Mouse (Mus musculus) heart, postnatal 25 days (tissue): ENCODE measurements around the gene Dchs1. TPM values are rescaled to one million over a fixed set of nuclear protein-coding genes. Genes with fewer than 3 reads are reported as not detected.
A peak's percentile ranks its signal among the peaks of the same experiment; 100 is the strongest.
"Not testable (repeated sequence)": the region's sequence is repeated elsewhere in the genome, so short reads cannot be mapped to it uniquely, and the experiment has no call there.

Experiments
- DNase-seq: peaks from one replicate; pipeline ENCODE4 v3.0.0; 2022; ENCODE audit warnings: low spot score
- intact Hi-C: fragments of 180-260 bp; cut with DNase I; formaldehyde crosslinking; loops from one replicate; pipeline ENCODE4 v1.15.1; 2025
- total RNA-seq, 2 experiments: library from RNA; stranded (reverse); gene quantifications; 2 replicates each; pipeline ENCODE4 v1.2.3; 2021

The Dchs1 gene
- total RNA-seq, 2 experiments from 2014 or later: 9.1 to 10.6 TPM

- peak; percentile 80 for DNase-seq
- intact Hi-C loops: loop anchor here (2.0 kb wide), 1 partner anchor 15 kb away; the partner anchor contains the start of genes Ilk and Rrp8
These were observed 35.7 kb downstream of the Dchs1 start, which contains the start of gene Tpp1 for GRCm38 (mm10) chr7:105751491-105752433. Gene Tpp1 (minus strand): TSS chr7:105752235.

DNA sequence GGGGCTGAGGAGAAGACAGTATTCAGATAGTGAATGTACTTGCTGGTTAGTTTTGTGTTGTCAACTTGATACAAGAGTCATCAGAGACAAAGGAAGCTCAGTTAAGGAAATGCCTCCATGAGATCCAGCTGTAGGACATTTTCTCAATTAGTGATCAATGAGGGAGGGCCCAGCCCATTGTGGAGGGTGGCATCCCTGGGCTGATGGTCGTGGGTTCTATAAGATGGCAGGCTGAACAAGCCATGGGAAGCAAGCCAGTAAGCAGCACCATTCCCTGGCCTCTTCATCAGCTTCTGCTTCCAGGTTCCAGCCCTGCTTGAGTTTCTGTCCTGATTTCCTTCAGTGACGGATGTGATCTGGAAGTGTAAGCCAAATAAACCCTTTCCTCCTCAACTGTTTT lies 39.7 kb downstream of the Dchs1 start:
- intact Hi-C loops: loop anchor here (10.0 kb wide), 1 partner anchor 47 kb away; no protein-coding TSS in a partner anchor
- DNase-seq: no peak

- DNase-seq: peak; percentile 77
- intact Hi-C loops: loop anchor here (10.0 kb wide), 1 partner anchor 51 kb away; no protein-coding TSS in a partner anchor
These were observed 43.4 kb downstream of the Dchs1 start, which contains the start of gene Taf10 for GRCm38 (mm10) chr7:105743926-105744590. Gene Taf10 (minus strand): TSS chr7:105744361.

DNA sequence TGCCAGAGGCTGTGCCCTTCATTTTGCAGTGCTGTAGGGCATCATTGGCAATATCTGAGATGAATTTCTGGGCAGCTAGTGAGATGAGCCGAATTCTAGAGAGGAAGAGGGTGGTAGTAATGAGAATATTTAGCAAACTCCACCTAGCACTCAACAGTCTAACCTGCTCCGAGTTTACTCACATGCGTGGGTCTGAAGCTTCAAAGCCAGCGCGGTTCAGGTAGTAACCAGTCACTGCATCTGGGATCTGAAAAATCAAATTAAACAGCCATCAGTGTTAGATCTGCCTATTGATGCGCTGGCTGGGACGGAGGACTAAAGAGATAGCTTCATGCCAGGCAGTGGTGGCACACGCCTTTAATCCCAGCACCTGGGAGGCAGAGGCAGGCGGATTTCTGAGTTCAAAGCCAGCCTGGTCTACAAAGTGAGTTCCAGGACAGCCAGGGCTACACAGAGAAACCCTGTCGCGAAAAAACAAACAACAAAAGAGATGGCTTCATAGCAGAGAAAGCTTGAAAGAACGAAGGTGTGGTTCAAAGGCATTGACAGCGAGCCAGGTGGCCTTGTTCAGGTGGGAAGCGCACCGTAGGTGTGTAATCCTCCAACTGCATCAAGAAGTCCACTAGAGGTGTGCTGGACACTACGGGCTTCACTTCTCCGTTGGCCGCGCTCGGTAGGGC lies 44.1 kb downstream of the Dchs1 start:
- not testable (repeated sequence) for DNase-seq
- intact Hi-C loops: loop anchor here (10.0 kb wide), 1 partner anchor 51 kb away; no protein-coding TSS in a partner anchor

DNA sequence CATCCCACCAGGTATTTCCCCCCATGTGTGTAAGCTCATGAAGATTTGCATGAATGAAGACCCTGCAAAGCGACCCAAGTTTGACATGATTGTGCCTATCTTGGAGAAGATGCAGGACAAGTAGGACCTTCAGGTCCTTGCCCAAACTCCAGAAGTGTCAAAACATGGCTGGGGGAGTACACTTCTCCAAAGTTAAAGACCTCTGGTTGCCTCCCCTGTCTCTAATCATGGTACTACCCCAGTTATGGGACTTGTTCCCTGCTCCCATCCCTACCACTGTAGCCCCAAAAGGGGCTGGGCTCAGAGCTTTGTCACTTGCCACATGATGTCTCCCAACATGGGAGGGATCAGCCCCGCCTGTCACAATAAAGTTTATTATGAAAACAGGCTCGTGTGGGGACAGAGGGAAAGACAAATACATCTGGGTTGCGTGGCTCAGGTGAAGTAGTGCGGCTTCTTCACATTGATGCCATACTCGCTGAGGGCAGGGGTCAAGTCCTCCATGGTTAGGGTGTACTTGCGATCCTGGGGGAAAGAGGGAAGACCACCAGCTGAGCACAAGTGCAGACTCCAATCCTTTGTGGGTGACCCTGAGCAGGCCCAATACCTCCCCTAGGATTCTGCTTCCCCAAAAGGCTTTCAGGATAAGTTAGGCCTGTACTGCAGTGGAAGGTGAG lies 44.8 kb downstream of the Dchs1 start:
- intact Hi-C loops: loop anchor here (10.0 kb wide), 1 partner anchor 52 kb away; no protein-coding TSS in a partner anchor
- not testable (repeated sequence) for DNase-seq

- no peak for DNase-seq
- intact Hi-C loops: loop anchor here (10.0 kb wide), 1 partner anchor 53 kb away; no protein-coding TSS in a partner anchor
These were observed 45.5 kb downstream of the Dchs1 start for GRCm38 (mm10) chr7:105741978-105742377.

GRCm38 (mm10) chr7:105740851-105741250 lies 46.6 kb downstream of the Dchs1 start:
- intact Hi-C loops: loop anchor here (10.0 kb wide), 1 partner anchor 54 kb away; no protein-coding TSS in a partner anchor
- no peak for DNase-seq

- no peak for DNase-seq
- intact Hi-C loops: loop anchor here (10.0 kb wide), 1 partner anchor 55 kb away; no protein-coding TSS in a partner anchor
These were observed 47.2 kb downstream of the Dchs1 start for GRCm38 (mm10) chr7:105740089-105740795.

DNA sequence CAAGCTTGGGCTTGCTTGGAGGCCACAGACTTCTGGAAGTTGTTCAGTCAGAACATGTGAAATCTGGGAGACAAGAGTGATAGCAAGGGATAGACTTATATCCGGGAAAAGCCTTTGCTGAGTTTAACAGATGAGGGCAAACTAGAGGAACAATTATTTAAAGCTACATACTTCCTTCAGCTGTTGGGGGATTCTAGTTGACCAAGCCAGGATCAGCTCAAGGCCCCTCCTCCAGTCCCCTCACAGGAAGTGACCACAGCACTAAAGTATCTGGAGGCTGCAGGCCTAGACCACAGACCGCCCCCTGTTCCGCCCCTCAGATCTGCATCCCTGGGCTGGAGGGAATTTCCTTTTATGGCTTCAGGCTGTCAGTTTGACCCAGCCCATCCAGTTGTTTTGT lies 48.5 kb downstream of the Dchs1 start:
- intact Hi-C loops: loop anchor here (5.0 kb wide), 3 partner anchors 97 to 257 kb away; partner anchors contain the start of genes Arfip2, Cavin3, Gm45799 and Smpd1

DNA sequence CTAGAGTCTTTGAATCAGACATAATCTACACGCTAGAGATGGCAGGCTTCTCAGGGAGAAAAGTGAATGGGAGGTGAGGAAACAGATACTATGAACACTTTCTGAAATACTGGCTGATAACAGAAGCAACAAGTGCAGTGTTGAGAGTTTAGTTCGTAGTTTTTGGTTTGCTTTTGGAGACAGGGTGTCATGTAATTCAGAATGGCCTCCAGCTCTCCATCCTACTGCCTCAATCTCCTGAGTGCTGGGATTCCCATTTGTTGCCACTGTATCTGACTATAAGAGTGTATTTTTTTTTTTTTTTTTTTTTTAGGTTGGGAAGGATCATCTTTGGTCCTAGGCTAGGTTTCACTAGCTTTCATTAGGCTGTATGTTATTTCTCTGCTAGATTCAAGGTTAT lies 49.2 kb downstream of the Dchs1 start:
- no peak for DNase-seq
- intact Hi-C loops: loop anchor here (5.0 kb wide), 3 partner anchors 96 to 256 kb away; partner anchors contain the start of genes Arfip2, Cavin3, Gm45799 and Smpd1

More for the DNA sequence above, 48.5 kb downstream of the Dchs1 start:
- DNase-seq: peak; percentile 79

DNA sequence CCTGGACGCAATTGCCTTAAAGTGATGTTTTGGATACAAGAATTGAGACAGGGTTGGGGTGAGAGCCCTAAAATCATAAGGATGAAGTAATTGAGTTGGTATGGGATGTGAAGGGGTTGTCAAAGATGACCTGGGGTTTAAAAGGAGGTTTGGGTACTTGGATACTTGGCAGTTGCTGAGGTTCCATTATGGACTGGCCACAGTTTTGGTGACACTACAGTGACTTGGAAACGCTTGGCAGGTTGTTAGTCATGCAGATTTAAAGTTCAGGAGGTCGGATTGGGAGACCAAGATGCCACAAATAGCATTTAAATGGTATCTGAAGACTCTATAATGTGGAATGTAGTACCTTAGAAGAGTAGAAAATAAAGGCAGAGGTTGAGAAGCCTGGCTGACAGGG lies 49.8 kb downstream of the Dchs1 start:
- no peak for DNase-seq

GRCm38 (mm10) chr7:105736911-105737521 lies 50.4 kb downstream of the Dchs1 start, which contains the start of gene Rrp8:
Gene Rrp8 (minus strand): TSS chr7:105737385.
- intact Hi-C loops: loop anchor here (2.0 to 5.0 kb wide), 5 partner anchors 16 to 255 kb away; partner anchors contain the start of genes Arfip2, Cavin3, Gm45799 and Mrpl17
- DNase-seq: peak; percentile 42

More for the DNA sequence above, 49.8 kb downstream of the Dchs1 start:
- intact Hi-C loops: loop anchor here (2.0 to 5.0 kb wide), 5 partner anchors 15 to 255 kb away; partner anchors contain the start of genes Arfip2, Cavin3, Gm45799 and Mrpl17

- intact Hi-C loops: loop anchor here (2.0 to 5.0 kb wide), 5 partner anchors 16 to 254 kb away; partner anchors contain the start of genes Arfip2, Cavin3, Gm45799 and Mrpl17
- peak; percentile 93 for DNase-seq
These were observed 51.1 kb downstream of the Dchs1 start, which contains the start of gene Ilk for GRCm38 (mm10) chr7:105736264-105736901. Gene Ilk (plus strand): TSS chr7:105736592.

DNA sequence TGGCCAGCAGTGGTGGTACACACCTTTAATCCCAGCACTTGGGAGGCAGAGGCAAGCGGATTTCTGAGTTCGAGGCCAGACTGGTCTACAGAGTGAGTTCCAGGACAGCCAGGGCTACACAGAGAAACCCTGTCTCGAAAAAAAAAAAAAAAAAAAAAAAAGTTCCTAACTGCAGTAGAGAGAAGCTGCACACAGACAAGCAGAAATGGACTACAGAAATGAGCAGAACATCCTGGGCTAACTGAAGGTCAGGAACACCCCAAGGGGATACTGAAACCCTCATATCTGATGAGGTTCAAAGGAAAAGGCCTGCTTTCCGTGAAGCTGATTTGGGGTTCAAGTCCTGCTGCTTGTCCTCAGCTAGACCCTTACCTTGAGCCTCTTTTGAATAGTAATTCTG lies 52.0 kb downstream of the Dchs1 start:
- intact Hi-C loops: loop anchor here (5.0 kb wide), 3 partner anchors 93 to 253 kb away; partner anchors contain the start of genes Arfip2, Cavin3, Gm45799 and Smpd1
- DNase-seq: not testable (repeated sequence)

- DNase-seq: no peak
- intact Hi-C loops: loop anchor here (5.0 kb wide), 3 partner anchors 93 to 253 kb away; partner anchors contain the start of genes Arfip2, Cavin3, Gm45799 and Smpd1
These were observed 52.6 kb downstream of the Dchs1 start for GRCm38 (mm10) chr7:105734826-105735225.

GRCm38 (mm10) chr7:105733836-105734235 lies 53.6 kb downstream of the Dchs1 start:
- intact Hi-C loops: no loop called here
- no peak for DNase-seq
